Mouse (Mus musculus) hindbrain, embryonic 11.5 days (tissue): ENCODE results near the gene Ndufaf2. TPM values are rescaled to one million over a fixed set of nuclear protein-coding genes. Genes with fewer than 3 reads are reported as not detected.

ENCODE experiments used
- ATAC-seq: fragments of 200-750 bp; cut with Nextera tagmentation; 2 replicates; pipeline ENCODE4 v1.8.0; 2017; ENCODE audit warnings: mild to moderate bottlenecking, moderate TSS enrichment, moderate library complexity; ENCODE audit not compliant: low FRiP score
- DNase-seq: peaks from one replicate; pipeline ENCODE4 v3.0.0-alpha.2; 2015; ENCODE audit warnings: low spot score
- H3K27ac ChIP-seq: fragments of 300-500 bp; sonication (generic); 2 replicates; pipeline ENCODE4 v1.5.1; 2014; ENCODE audit warnings: mild to moderate bottlenecking, low read depth, low read length
- H3K27me3 ChIP-seq: fragments of 300-500 bp; sonication (generic); 2 replicates; pipeline ENCODE4 v1.6.1; 2014; ENCODE audit warnings: mild to moderate bottlenecking, low read length, moderate library complexity, mixed read lengths; ENCODE audit not compliant: control insufficient read depth, insufficient read depth
- H3K36me3 ChIP-seq: fragments of 300-500 bp; sonication (generic); 2 replicates; pipeline ENCODE4 v1.6.1; 2014; ENCODE audit warnings: mild to moderate bottlenecking, low read length, moderate library complexity, mixed read lengths; ENCODE audit not compliant: control insufficient read depth, insufficient read depth
- H3K4me1 ChIP-seq: fragments of 300-500 bp; sonication (generic); replicated peaks from 2 replicates; pipeline ENCODE4 v1.6.1; 2014; ENCODE audit warnings: low read length, mixed read lengths; ENCODE audit not compliant: control insufficient read depth, insufficient read depth
- H3K4me2 ChIP-seq: fragments of 300-500 bp; sonication (generic); replicated peaks from 2 replicates; pipeline ENCODE4 v1.6.1; 2014; ENCODE audit warnings: mild to moderate bottlenecking, low read depth, low read length
- H3K4me3 ChIP-seq: fragments of 300-500 bp; sonication (generic); 2 replicates; pipeline ENCODE4 v1.5.1; 2014; ENCODE audit warnings: low read depth, low read length
- H3K9ac ChIP-seq: fragments of 300-500 bp; sonication (generic); 2 replicates; pipeline ENCODE4 v1.6.1; 2014; ENCODE audit warnings: low read depth, low read length
- H3K9me3 ChIP-seq: fragments of 300-500 bp; sonication (generic); 2 replicates; pipeline ENCODE4 v1.6.1; 2016; ENCODE audit warnings: low read length; ENCODE audit not compliant: control insufficient read depth
- whole genome bisulfite sequencing: fragments of 180-500 bp; shearing (Covaris S2); extraction: QIAGEN DNeasy Blood & Tissue Kit; methylation state at CpG from one replicate; pipeline ENCODE4 v1.1.7; 2014; 5-methylcytosine and 5-hydroxymethylcytosine counted together
- polyA plus RNA-seq: library from polyadenylated mRNA; unstranded; fragments of >200 nt; fragmentation: Nextera tagmentation; extraction: Ambion mirVana; gene quantifications from 2 replicates; pipeline ENCODE4 v1.2.1, GENCODE M21; 2014

Ndufaf2 gene
- polyA plus RNA-seq, 1 experiment from 2014 or later, result 84.7 TPM

GRCm38 (mm10) chr13:108130737-108131136 lies 27.7 kb downstream of the Ndufaf2 start:
- no peak overlapping the region for H3K4me2 ChIP-seq
- H3K4me3 ChIP-seq, result no peak overlapping the region
- no peaks in the 10 kb centered on the region for H3K4me1 ChIP-seq

GRCm38 (mm10) chr13:108129070-108129469 lies 29.4 kb downstream of the Ndufaf2 start:
- Histone ChIP-seq H3K4me3 (no peak overlapping the region), H3K4me2 (no peak overlapping the region), H3K27me3 (no peaks in the 10 kb centered on the region), H3K4me1 (no peaks in the 10 kb centered on the region), H3K27ac (no peak overlapping the region), H3K36me3 (no peaks in the 10 kb centered on the region), H3K9ac (no peak overlapping the region), H3K9me3 (no peaks in the 10 kb centered on the region)
- WGBS, result 65% methylated on average over 7 of the region's 7 CpGs
- ATAC-seq (no peak), DNase-seq (no peak)

More at GRCm38 (mm10) chr13:108130737-108131136, 27.7 kb downstream of the Ndufaf2 start:
- 95% methylated on average over 5 of the region's 5 CpGs for WGBS
- Histone ChIP-seq H3K9me3 (no peaks in the 10 kb centered on the region), H3K36me3 (0 out of 2 replicates have a peak, but pooled peaks cover 2% of the 10 kb centered on the region), H3K27ac (no peak overlapping the region), H3K9ac (no peak overlapping the region), H3K27me3 (no peaks in the 10 kb centered on the region)
- ATAC-seq, result no peak
- no peak for DNase-seq

GRCm38 (mm10) chr13:108127883-108128282 lies 30.5 kb downstream of the Ndufaf2 start:
- 65% methylated on average over 1 of the region's 1 CpGs for WGBS
- DNase-seq (no peak), ATAC-seq (no peak)
- Histone ChIP-seq H3K27ac (no peak overlapping the region), H3K4me3 (no peak overlapping the region), H3K9ac (no peak overlapping the region), H3K36me3 (no peaks in the 10 kb centered on the region), H3K9me3 (no peaks in the 10 kb centered on the region), H3K27me3 (no peaks in the 10 kb centered on the region), H3K4me1 (no peaks in the 10 kb centered on the region), H3K4me2 (no peak overlapping the region)

GRCm38 (mm10) chr13:108127130-108127529 lies 31.3 kb downstream of the Ndufaf2 start:
- H3K9me3 ChIP-seq, result no peaks in the 10 kb centered on the region

GRCm38 (mm10) chr13:108126246-108126645 lies 32.2 kb downstream of the Ndufaf2 start:
- Histone ChIP-seq H3K27me3 (no peaks in the 10 kb centered on the region), H3K4me1 (no peaks in the 10 kb centered on the region), H3K4me2 (no peak overlapping the region), H3K4me3 (no peak overlapping the region), H3K9ac (no peak overlapping the region), H3K36me3 (no peaks in the 10 kb centered on the region), H3K27ac (no peak overlapping the region), H3K9me3 (no peaks in the 10 kb centered on the region)
- no peak for ATAC-seq
- DNase-seq, result no peak
- WGBS, result 91% methylated on average over 2 of the region's 2 CpGs

More at GRCm38 (mm10) chr13:108127130-108127529, 31.3 kb downstream of the Ndufaf2 start:
- peak; percentile 78 for DNase-seq
- H3K4me3 ChIP-seq, result no peak overlapping the region
- H3K9ac ChIP-seq, result no peak overlapping the region
- no peak for ATAC-seq
- WGBS, result 5% methylated on average over 1 of the region's 1 CpGs
- H3K4me1 ChIP-seq, result no peaks in the 10 kb centered on the region
- H3K4me2 ChIP-seq, result no peak overlapping the region
- H3K36me3 ChIP-seq, result no peaks in the 10 kb centered on the region
- H3K27me3 ChIP-seq, result no peaks in the 10 kb centered on the region
- no peak overlapping the region for H3K27ac ChIP-seq

GRCm38 (mm10) chr13:108124096-108124495 lies 34.3 kb downstream of the Ndufaf2 start:
- Histone ChIP-seq H3K9me3 (no peaks in the 10 kb centered on the region), H3K36me3 (no peaks in the 10 kb centered on the region), H3K27me3 (no peaks in the 10 kb centered on the region), H3K4me2 (no peak overlapping the region), H3K4me3 (no peak overlapping the region), H3K9ac (no peak overlapping the region), H3K27ac (no peak overlapping the region), H3K4me1 (no peaks in the 10 kb centered on the region)
- WGBS, result 70% methylated on average over 11 of the region's 11 CpGs
- ATAC-seq (peak; percentile 37; the same call in 1 of the 2 replicates), DNase-seq (no peak)

- H3K9ac ChIP-seq, result no peak overlapping the region
- H3K4me2 ChIP-seq, result 0 out of 2 replicates have a peak overlapping the region, but pooled peaks have one; percentile 11
- no peak for ATAC-seq
- H3K9me3 ChIP-seq, result no peaks in the 10 kb centered on the region
- 40% methylated on average over 15 of the region's 15 CpGs for WGBS
- H3K4me3 ChIP-seq, result no peak overlapping the region
- DNase-seq, result peak; percentile 29
- 0 out of 2 replicates have a peak overlapping the region, but pooled peaks have one; percentile 24 for H3K27ac ChIP-seq
- no peaks in the 10 kb centered on the region for H3K36me3 ChIP-seq
- H3K4me1 ChIP-seq, result no peaks in the 10 kb centered on the region
- no peaks in the 10 kb centered on the region for H3K27me3 ChIP-seq
Measured at GRCm38 (mm10) chr13:108123109-108123723, 35.2 kb downstream of the Ndufaf2 start.

- Histone ChIP-seq H3K9me3 (no peaks in the 10 kb centered on the region), H3K36me3 (no peaks in the 10 kb centered on the region), H3K4me1 (no peaks in the 10 kb centered on the region), H3K27me3 (no peaks in the 10 kb centered on the region), H3K4me3 (no peak overlapping the region), H3K4me2 (no peak overlapping the region), H3K9ac (no peak overlapping the region), H3K27ac (no peak overlapping the region)
- no peak for DNase-seq
- 86% methylated on average over 9 of the region's 9 CpGs for WGBS
- ATAC-seq, result no peak
Measured at GRCm38 (mm10) chr13:108119411-108120310, 38.8 kb downstream of the Ndufaf2 start.
